Mouse (Mus musculus): ENCODE measurements around the gene Gpr88. TPM values are rescaled to one million over a fixed set of nuclear protein-coding genes. Genes with fewer than 3 reads are reported as not detected.

Gene Gpr88
- not detected for polyA plus RNA-seq (2015; fragmentation: Illumina TruSeq; extraction: RNeasy Lipid Tissue Mini Kit (QIAGEN cat#74804); ENCODE audit: insufficient read depth, low read depth, low replicate concordance)

DNA sequence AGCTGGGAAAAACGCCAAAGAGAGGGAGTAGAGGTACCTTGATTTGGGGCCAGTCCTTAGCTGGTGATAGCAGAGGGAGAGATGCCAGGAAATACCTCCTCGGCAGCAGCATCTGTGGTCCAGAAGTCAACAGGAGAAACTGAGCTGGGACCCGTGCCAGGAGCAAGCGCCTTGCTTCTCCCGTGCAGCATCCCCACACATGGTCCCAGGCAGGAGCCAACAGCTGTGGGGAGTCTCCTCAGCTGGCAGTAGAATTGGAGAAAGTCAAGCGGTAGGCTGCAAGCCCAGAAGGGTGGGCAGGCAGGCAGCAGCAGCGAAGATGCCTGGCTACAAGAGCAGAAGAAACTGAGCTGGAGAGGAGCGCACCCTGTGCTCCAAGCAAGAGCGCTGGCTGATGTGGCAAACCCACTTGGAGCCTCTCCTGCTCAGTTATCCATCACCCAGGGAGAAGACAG is at the start of gene Gpr88:
TSS of gene Gpr88 (minus strand) at position 427 of the 455 bp plus-strand sequence.

Other genes starting within 250 kb of the Gpr88 start
- 14.8 TPM for gene Slc30a7, start 246.1 kb downstream of the Gpr88 start, polyA plus RNA-seq (2015; fragmentation: Illumina TruSeq; extraction: RNeasy Lipid Tissue Mini Kit (QIAGEN cat#74804); ENCODE audit: insufficient read depth, low read depth, low replicate concordance)
- gene Extl2, start 246.0 kb downstream of the Gpr88 start, polyA plus RNA-seq (2015; fragmentation: Illumina TruSeq; extraction: RNeasy Lipid Tissue Mini Kit (QIAGEN cat#74804); ENCODE audit: insufficient read depth, low read depth, low replicate concordance), result 1.7 TPM
- 3.6 TPM for gene Vcam1, start 123.8 kb downstream of the Gpr88 start, polyA plus RNA-seq (2015; fragmentation: Illumina TruSeq; extraction: RNeasy Lipid Tissue Mini Kit (QIAGEN cat#74804); ENCODE audit: insufficient read depth, low read depth, low replicate concordance)
- gene Cdc14a, start 170.5 kb upstream of the Gpr88 start, polyA plus RNA-seq (2015; fragmentation: Illumina TruSeq; extraction: RNeasy Lipid Tissue Mini Kit (QIAGEN cat#74804); ENCODE audit: insufficient read depth, low read depth, low replicate concordance), result 0.81 TPM